Mouse (Mus musculus) heart, embryonic 16.5 days (tissue): ENCODE data around the gene Gucy1b2. TPM values are rescaled to one million over a fixed set of nuclear protein-coding genes. Genes with fewer than 3 reads are reported as not detected.

ENCODE experiments used
- ATAC-seq: fragments of 200-750 bp; cut with Nextera tagmentation; replicated peaks from 2 replicates; pipeline ENCODE4 v1.8.0; 2017; ENCODE audit warnings: moderate number of reproducible peaks; ENCODE audit not compliant: insufficient read depth, low FRiP score; ENCODE audit errors: extremely low read depth
- H3K27ac ChIP-seq: fragments of 300-500 bp; sonication (generic); 2 replicates; pipeline ENCODE4 v1.5.1; 2014; ENCODE audit warnings: mild to moderate bottlenecking, low read length, control low read depth, moderate library complexity
- H3K27me3 ChIP-seq: fragments of 300-500 bp; sonication (generic); 2 replicates; pipeline ENCODE4 v1.6.1; 2014; ENCODE audit warnings: low read length, mixed read lengths; ENCODE audit not compliant: control insufficient read depth, insufficient read depth
- H3K36me3 ChIP-seq: fragments of 300-500 bp; sonication (generic); 2 replicates; pipeline ENCODE4 v1.6.1; 2014; ENCODE audit not compliant: control insufficient read depth, insufficient read depth
- H3K4me1 ChIP-seq: fragments of 300-500 bp; sonication (generic); 2 replicates; pipeline ENCODE4 v1.6.1; 2014; ENCODE audit warnings: low read length, mixed read lengths; ENCODE audit not compliant: control insufficient read depth, insufficient read depth
- H3K4me2 ChIP-seq: fragments of 300-500 bp; sonication (generic); 2 replicates; pipeline ENCODE4 v1.6.1; 2014; ENCODE audit warnings: low read depth, mild to moderate bottlenecking, control low read depth, low read length
- H3K4me3 ChIP-seq: fragments of 300-500 bp; sonication (generic); 2 replicates; pipeline ENCODE4 v1.5.1; 2014; ENCODE audit warnings: mild to moderate bottlenecking, control low read depth, low read length
- H3K9ac ChIP-seq: fragments of 300-500 bp; sonication (generic); 2 replicates; pipeline ENCODE4 v1.6.1; 2014; ENCODE audit warnings: low read length, control low read depth
- H3K9me3 ChIP-seq: fragments of 300-500 bp; sonication (generic); replicated peaks from 2 replicates; pipeline ENCODE4 v1.6.1; 2016; ENCODE audit warnings: low read length; ENCODE audit not compliant: control insufficient read depth
- WGBS: fragments of 180-500 bp; shearing (Covaris S2); extraction: QIAGEN DNeasy Blood & Tissue Kit; methylation state at CpG from one replicate; pipeline ENCODE4 v1.1.7; 2014; 5-methylcytosine and 5-hydroxymethylcytosine counted together
- polyA plus RNA-seq: library from polyadenylated mRNA; unstranded; fragments of >200 nt; fragmentation: Nextera tagmentation; extraction: Ambion mirVana; gene quantifications from 2 replicates; pipeline ENCODE4 v1.2.1, GENCODE M21; 2015

Gucy1b2 gene
- polyA plus RNA-seq, 1 experiment from 2014 or later: 0.17 TPM

DNA sequence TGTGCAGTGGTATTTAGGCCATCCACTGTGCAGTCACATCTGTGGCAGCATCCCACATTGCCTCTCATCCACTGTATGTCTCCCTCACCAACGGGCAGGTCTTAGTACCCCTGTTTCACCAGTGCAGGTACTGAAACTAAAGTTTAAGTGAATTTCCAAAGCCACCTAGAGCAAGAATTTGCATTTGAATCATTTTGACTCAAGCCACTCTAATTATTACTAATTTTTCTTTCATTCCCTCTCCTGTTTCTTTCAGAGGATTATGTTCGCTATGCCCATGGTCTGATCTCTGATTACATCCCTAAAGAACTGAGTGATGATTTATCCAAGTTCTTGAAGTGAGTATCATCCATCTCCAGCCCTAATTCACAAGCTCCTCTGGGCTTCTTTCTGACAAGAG, 92.3 kb downstream of the Gucy1b2 start:
- no peak overlapping the region for H3K4me2 ChIP-seq
- H3K4me3 ChIP-seq: no peak overlapping the region
- H3K27me3 ChIP-seq: no peaks in the 10 kb centered on the region
- H3K36me3 ChIP-seq: peaks cover 28% of the 10 kb centered on the region
- no peaks in the 10 kb centered on the region for H3K4me1 ChIP-seq
- H3K27ac ChIP-seq: no peak overlapping the region
- no peaks in the 10 kb centered on the region for H3K9me3 ChIP-seq
- ATAC-seq: no peak
- H3K9ac ChIP-seq: no peak overlapping the region
- WGBS: 87% methylated on average over 2 of the region's 2 CpGs

DNA sequence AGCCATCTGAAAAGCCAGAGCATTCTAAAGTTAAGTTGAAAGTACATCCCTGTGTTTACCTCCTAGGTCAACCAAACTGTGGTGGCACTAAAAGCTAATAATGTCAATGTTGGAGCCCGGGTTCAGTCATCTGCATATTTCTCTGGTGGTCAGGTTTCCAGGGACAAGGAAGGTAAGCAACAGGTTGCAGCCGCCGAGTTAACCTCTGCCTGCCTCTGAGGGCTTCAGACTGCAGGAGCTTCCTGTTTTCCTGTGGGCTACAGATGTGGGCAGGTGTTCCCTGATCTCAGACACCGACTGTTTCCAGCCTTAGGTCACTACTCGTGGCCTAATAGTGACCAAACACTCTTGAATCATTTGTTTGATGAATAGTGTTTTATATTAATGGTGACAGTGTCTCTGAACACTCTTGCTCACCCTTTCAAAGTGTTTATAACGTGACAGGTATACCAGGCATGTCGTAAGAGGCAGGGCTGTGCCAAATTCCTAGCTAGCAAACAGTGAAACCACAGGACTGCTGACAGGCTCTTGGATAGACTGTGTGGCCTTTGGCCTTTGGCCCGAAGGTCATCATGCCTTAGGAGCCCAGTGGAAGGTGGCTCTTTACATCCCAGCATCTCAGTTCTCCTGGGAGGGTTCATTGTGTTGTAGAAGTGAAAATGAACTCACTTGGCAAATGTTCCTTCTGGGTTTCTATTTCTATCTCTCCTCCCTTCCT, 94.7 kb downstream of the Gucy1b2 start:
- H3K4me3 ChIP-seq: no peak overlapping the region
- ATAC-seq: no peak
- H3K9ac ChIP-seq: no peak overlapping the region
- no peak overlapping the region for H3K4me2 ChIP-seq
- H3K9me3 ChIP-seq: no peaks in the 10 kb centered on the region
- H3K27me3 ChIP-seq: no peaks in the 10 kb centered on the region
- H3K36me3 ChIP-seq: peaks cover 21% of the 10 kb centered on the region; the same call in 1 of the 2 replicates
- no peak overlapping the region for H3K27ac ChIP-seq
- H3K4me1 ChIP-seq: no peaks in the 10 kb centered on the region
- 63% methylated on average over 8 of the region's 8 CpGs for WGBS

DNA sequence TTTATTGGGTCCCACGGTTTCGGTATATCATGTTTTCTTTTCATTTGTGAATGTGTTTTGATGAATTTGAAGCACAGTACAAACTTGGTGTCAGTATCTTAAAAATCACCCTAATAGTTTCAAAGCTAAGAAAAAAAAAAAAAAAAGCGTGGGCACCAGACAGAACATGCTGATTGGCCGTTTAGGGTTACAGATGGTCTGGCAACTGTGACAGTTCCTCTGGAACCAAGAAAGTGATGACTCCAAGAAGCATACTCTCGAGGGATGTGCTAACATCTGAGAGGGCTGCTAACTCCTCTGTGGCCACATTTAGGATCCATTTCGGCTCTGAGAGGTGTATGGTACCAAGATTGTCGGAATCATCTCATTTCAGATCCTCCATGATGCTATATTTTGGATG, 100.9 kb downstream of the Gucy1b2 start:
- H3K36me3 ChIP-seq: peaks cover 6% of the 10 kb centered on the region; the same call in 1 of the 2 replicates
- no peaks in the 10 kb centered on the region for H3K4me1 ChIP-seq
- no peak overlapping the region for H3K4me3 ChIP-seq
- no peak overlapping the region for H3K27ac ChIP-seq
- H3K4me2 ChIP-seq: no peak overlapping the region
- H3K9ac ChIP-seq: no peak overlapping the region
- no peaks in the 10 kb centered on the region for H3K27me3 ChIP-seq
- WGBS: 83% methylated on average over 7 of the region's 7 CpGs
- ATAC-seq: no peak
- no peaks in the 10 kb centered on the region for H3K9me3 ChIP-seq

DNA sequence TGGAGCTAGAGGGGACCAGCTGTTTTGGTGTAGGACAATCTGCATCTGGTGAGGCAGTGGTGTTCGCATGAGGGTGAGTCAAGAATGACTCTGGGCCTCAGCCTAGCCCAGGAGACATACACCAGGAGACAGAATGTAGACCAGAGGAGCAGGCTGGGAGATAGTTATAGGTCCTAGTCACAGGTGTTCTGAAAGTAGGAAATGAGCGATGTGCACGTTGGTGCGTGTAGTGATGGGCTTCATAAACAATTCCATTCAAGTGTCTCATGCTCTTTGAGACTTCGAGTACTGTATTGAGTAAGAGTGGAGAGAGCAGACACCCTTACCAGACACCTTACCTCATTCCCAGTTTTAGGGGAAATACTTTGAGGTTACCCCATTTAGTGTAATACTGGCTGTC, 102.3 kb downstream of the Gucy1b2 start:
- Histone ChIP-seq H3K4me1 (peaks cover 3% of the 10 kb centered on the region; the same call in 1 of the 2 replicates), H3K4me3 (no peak overlapping the region), H3K27me3 (no peaks in the 10 kb centered on the region), H3K9me3 (no peaks in the 10 kb centered on the region), H3K4me2 (no peak overlapping the region), H3K27ac (no peak overlapping the region), H3K36me3 (peaks cover 6% of the 10 kb centered on the region; the same call in 1 of the 2 replicates), H3K9ac (no peak overlapping the region)
- no peak for ATAC-seq
- whole genome bisulfite sequencing: 93% methylated on average over 5 of the region's 5 CpGs

DNA sequence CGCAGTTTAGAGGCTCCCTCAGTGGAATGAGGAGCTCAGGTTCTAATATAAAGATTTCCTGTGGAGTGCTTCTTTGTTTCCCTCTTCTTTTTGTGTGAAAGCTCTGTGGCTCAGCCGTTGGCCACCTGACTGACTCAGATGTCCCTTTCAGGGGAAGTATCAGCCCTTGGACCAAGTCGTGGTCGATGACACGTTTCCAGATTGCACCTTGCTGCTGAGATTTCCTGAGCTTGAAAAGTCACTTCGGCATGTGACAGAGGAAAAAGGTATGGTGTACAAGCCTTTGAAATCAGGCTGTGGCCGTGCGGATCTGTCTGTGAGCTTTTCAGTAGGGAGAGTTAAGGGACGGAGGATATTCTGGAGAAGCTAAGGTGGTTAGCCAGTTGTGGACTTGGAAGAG, 102.7 kb downstream of the Gucy1b2 start:
- no peak overlapping the region for H3K4me2 ChIP-seq
- no peak overlapping the region for H3K4me3 ChIP-seq
- peaks cover 6% of the 10 kb centered on the region; the same call in 1 of the 2 replicates for H3K36me3 ChIP-seq
- no peak for ATAC-seq
- H3K27ac ChIP-seq: no peak overlapping the region
- peaks cover 3% of the 10 kb centered on the region; the same call in 1 of the 2 replicates for H3K4me1 ChIP-seq
- no peaks in the 10 kb centered on the region for H3K9me3 ChIP-seq
- WGBS: 85% methylated on average over 9 of the region's 9 CpGs
- no peak overlapping the region for H3K9ac ChIP-seq
- no peaks in the 10 kb centered on the region for H3K27me3 ChIP-seq

DNA sequence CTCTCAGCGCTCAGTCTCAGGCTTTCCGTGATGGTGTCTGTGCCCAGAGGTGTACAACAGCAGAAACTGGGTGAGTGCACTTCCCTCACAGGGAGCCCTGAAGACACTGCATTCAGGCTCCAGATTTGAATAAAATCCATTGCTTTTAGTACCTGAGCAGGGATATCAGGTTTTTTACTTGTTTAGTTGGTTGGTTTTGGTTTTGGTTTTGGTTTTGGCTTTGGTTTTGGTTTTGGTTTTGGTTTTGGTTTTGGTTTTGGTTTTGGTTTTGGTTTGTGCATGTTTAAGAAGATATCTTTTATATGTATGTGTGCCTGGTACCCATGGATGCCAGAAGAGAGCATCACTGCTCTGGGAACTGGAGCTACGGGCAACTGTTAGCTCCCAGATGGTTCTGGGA, 105.2 kb downstream of the Gucy1b2 start:
- H3K9ac ChIP-seq: no peak overlapping the region
- ATAC-seq: no peak
- no peaks in the 10 kb centered on the region for H3K9me3 ChIP-seq
- WGBS: 95% methylated on average over 3 of the region's 3 CpGs
- peaks cover 3% of the 10 kb centered on the region for H3K4me1 ChIP-seq
- no peak overlapping the region for H3K4me3 ChIP-seq
- no peak overlapping the region for H3K27ac ChIP-seq
- H3K4me2 ChIP-seq: no peak overlapping the region
- H3K36me3 ChIP-seq: peaks cover 9% of the 10 kb centered on the region; the same call in 1 of the 2 replicates
- H3K27me3 ChIP-seq: no peaks in the 10 kb centered on the region

DNA sequence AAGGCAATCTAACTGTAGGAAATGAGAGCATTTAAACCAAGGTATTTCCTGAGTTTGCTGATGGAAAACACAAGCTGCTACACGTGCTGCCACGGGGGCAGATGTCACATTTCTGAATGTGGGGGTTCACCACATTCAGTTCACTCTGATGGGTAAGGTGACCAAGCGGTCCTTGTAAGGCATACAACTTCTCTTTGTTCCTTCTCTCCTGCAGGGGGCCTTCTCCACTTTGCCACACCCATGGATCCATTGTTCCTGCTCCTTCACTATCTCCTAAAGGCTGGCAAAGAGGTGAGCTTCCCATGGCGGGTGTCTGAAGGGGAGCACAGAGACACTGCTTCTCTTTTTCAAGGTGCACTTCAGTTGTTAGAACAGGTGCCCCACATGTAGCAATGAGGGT, 105.9 kb downstream of the Gucy1b2 start:
- Histone ChIP-seq H3K4me1 (peaks cover 3% of the 10 kb centered on the region), H3K9me3 (no peaks in the 10 kb centered on the region), H3K4me2 (no peak overlapping the region), H3K4me3 (no peak overlapping the region), H3K27me3 (no peaks in the 10 kb centered on the region), H3K9ac (no peak overlapping the region), H3K27ac (no peak overlapping the region), H3K36me3 (peaks cover 9% of the 10 kb centered on the region; the same call in 1 of the 2 replicates)
- ATAC-seq: no peak
- WGBS: 72% methylated on average over 4 of the region's 4 CpGs

DNA sequence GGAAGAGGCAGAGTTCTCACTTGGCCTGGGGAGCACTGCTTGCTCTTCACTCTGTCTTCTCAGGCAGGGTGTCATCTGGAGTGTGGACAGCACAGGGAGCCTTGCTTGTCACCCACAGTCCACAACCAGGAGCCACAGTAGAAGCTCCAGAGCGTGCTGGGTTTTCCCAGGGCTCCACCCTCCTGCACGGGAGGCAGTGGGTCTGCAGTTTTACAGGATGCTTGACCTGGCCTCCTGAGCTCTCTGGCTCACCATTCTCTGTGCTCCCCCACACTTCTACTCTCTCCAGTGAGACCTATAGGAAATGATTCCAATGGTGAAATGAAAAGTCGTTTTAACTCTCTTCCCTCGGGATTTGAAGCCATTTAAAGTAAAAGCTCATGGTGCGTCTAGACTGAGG, 106.3 kb downstream of the Gucy1b2 start:
- H3K4me3 ChIP-seq: no peak overlapping the region
- ATAC-seq: 0 out of 2 replicates have a peak, but pooled peaks have one; percentile 45
- peaks cover 9% of the 10 kb centered on the region; the same call in 1 of the 2 replicates for H3K36me3 ChIP-seq
- no peaks in the 10 kb centered on the region for H3K9me3 ChIP-seq
- H3K27ac ChIP-seq: peak overlapping the region; percentile 30; the same call in 1 of the 2 replicates
- 58% methylated on average over 5 of the region's 5 CpGs for WGBS
- H3K4me2 ChIP-seq: no peak overlapping the region
- no peak overlapping the region for H3K9ac ChIP-seq
- H3K4me1 ChIP-seq: peaks cover 3% of the 10 kb centered on the region
- no peaks in the 10 kb centered on the region for H3K27me3 ChIP-seq

DNA sequence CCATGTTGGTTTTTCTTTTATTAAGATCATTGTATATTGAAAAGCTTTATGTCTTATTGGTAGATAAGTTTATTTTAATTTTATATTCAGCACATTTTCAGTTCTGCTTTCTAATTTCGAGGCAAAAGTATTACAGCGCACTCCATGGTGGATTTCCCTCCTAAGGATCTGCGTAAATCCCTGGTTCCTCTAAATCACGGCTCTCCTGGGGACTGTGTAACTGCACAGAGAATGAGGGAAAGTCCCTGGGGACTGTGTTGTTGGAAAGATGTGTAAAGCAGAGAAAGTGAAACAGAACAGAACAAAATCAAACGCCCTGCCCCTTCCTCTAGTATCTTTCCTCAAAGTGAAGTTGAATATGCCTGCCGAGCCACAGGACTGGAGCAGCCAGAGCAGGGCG, 109.0 kb downstream of the Gucy1b2 start:
- Histone ChIP-seq H3K4me3 (no peak overlapping the region), H3K4me2 (no peak overlapping the region), H3K27ac (0 out of 2 replicates have a peak overlapping the region, but pooled peaks have one; percentile 7), H3K27me3 (no peaks in the 10 kb centered on the region), H3K4me1 (peaks cover 16% of the 10 kb centered on the region), H3K9ac (no peak overlapping the region; the same call in 1 of the 2 replicates), H3K9me3 (no peaks in the 10 kb centered on the region), H3K36me3 (peaks cover 9% of the 10 kb centered on the region; the same call in 1 of the 2 replicates)
- WGBS: 77% methylated on average over 7 of the region's 7 CpGs
- no peak for ATAC-seq
